Mouse (Mus musculus): ENCODE measurements around the gene Recql. TPM values are rescaled to one million over a fixed set of nuclear protein-coding genes. Genes with fewer than 3 reads are reported as not detected.

Recql gene
- polyA plus RNA-seq (2014; fragmentation: Illumina TruSeq; extraction: RNeasy Lipid Tissue Mini Kit (QIAGEN cat#74804); ENCODE audit: low read depth, low replicate concordance), result 8.8 TPM

GRCm38 (mm10) chr6:142387011-142387754 lies at the start of gene Recql, which contains the start of gene Golt1b:
Recql (minus strand) TSS chr6:142387087.
Golt1b (plus strand) TSS chr6:142387221.

GRCm38 (mm10) chr6:142412906-142413491 lies 26.1 kb upstream of the Recql start, which contains the start of gene Spx:
Spx (plus strand) TSS chr6:142413441.

GRCm38 (mm10) chr6:142345440-142346038 lies 41.3 kb downstream of the Recql start, which contains the start of gene Pyroxd1:
Pyroxd1 (plus strand) TSS chr6:142345654.

GRCm38 (mm10) chr6:142322881-142323280 lies 64.0 kb downstream of the Recql start, which contains the start of gene Slco1a5:
Slco1a5 (minus strand) TSS chr6:142322981.

Other genes starting within 250 kb of the Recql start
- not detected for gene Slco1a6, start 178.6 kb downstream of the Recql start, polyA plus RNA-seq (2014; fragmentation: Illumina TruSeq; extraction: RNeasy Lipid Tissue Mini Kit (QIAGEN cat#74804); ENCODE audit: low read depth, low replicate concordance)
- gene Iapp, start 88.7 kb downstream of the Recql start, polyA plus RNA-seq (2014; fragmentation: Illumina TruSeq; extraction: RNeasy Lipid Tissue Mini Kit (QIAGEN cat#74804); ENCODE audit: low read depth, low replicate concordance), result not detected
- gene Slco1a5, start 64.1 kb downstream of the Recql start, polyA plus RNA-seq (2014; fragmentation: Illumina TruSeq; extraction: RNeasy Lipid Tissue Mini Kit (QIAGEN cat#74804); ENCODE audit: low read depth, low replicate concordance), result not detected
- 10.7 TPM for gene Pyroxd1, start 41.4 kb downstream of the Recql start, polyA plus RNA-seq (2014; fragmentation: Illumina TruSeq; extraction: RNeasy Lipid Tissue Mini Kit (QIAGEN cat#74804); ENCODE audit: low read depth, low replicate concordance)
- gene Golt1b, start 134 bp upstream of the Recql start, polyA plus RNA-seq (2014; fragmentation: Illumina TruSeq; extraction: RNeasy Lipid Tissue Mini Kit (QIAGEN cat#74804); ENCODE audit: low read depth, low replicate concordance), result 14.0 TPM
- not detected for gene Spx, start 26.4 kb upstream of the Recql start, polyA plus RNA-seq (2014; fragmentation: Illumina TruSeq; extraction: RNeasy Lipid Tissue Mini Kit (QIAGEN cat#74804); ENCODE audit: low read depth, low replicate concordance)
- 0.16 TPM for gene Gys2, start 86.0 kb upstream of the Recql start, polyA plus RNA-seq (2014; fragmentation: Illumina TruSeq; extraction: RNeasy Lipid Tissue Mini Kit (QIAGEN cat#74804); ENCODE audit: low read depth, low replicate concordance)
- gene Ldhb, start 120.9 kb upstream of the Recql start, polyA plus RNA-seq (2014; fragmentation: Illumina TruSeq; extraction: RNeasy Lipid Tissue Mini Kit (QIAGEN cat#74804); ENCODE audit: low read depth, low replicate concordance), result 2,854 TPM
- gene Kcnj8, start 184.5 kb upstream of the Recql start, polyA plus RNA-seq (2014; fragmentation: Illumina TruSeq; extraction: RNeasy Lipid Tissue Mini Kit (QIAGEN cat#74804); ENCODE audit: low read depth, low replicate concordance), result 30.0 TPM

Data from heart, adult 10 weeks (tissue).